Mouse (Mus musculus): ENCODE results near the gene Slc2a10.

DNA sequence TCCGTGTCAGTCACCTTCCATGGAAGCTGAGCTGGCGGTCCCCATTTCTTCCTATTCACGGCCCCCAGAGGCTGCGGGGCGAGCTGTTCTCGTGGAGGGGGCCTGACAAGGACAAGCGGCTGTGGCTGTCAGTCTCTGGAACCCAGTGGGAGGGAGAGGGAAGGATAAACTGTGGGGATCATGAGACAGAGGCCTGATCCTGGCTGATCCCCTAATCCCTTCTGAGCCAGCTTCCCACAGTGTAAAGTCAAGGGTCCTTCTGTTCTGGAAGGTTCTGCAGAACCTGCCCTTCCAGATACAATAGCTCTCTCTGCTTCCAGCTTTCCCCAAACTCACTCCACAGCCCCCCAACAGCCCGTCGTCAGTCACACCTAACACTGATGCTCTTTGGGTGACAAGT is 50.5 kb downstream of the Slc2a10 start:
- TF ChIP-seq MYOD1 (IDR thresholded peaks at IDR 0.05; ENCODE audit: control insufficient read depth in 1 of 3, insufficient read length in 2 of 3, low read depth in 2 of 3) = no peak
- no peak for TF ChIP-seq POLR2A (IDR thresholded peaks at IDR 0.05; ENCODE audit: insufficient read length, low read depth)
- TF ChIP-seq POLR2AphosphoS2 (IDR thresholded peaks at IDR 0.05; ENCODE audit: insufficient read length, low read depth) = no peak
- TF ChIP-seq MYOG (IDR thresholded peaks at IDR 0.05; ENCODE audit: control insufficient read depth in 1 of 3, insufficient read depth in 1 of 3, insufficient read length in 2 of 3, low read depth in 2 of 3) = no peak
- no peak for TF ChIP-seq TCF12 (IDR thresholded peaks at IDR 0.05; ENCODE audit: insufficient read depth, poor library complexity, severe bottlenecking)
- no peak for TF ChIP-seq E2F4 (IDR thresholded peaks at IDR 0.05; ENCODE audit: insufficient read depth)
- TF ChIP-seq USF1 (IDR thresholded peaks at IDR 0.05; ENCODE audit: low read depth) = no peak
- TF ChIP-seq SRF (IDR thresholded peaks at IDR 0.05; ENCODE audit: control insufficient read depth, insufficient read length, low read depth) = no peak
- no peak for TF ChIP-seq MAX (IDR thresholded peaks at IDR 0.05; ENCODE audit: low read depth)
- TF ChIP-seq REST (IDR thresholded peaks at IDR 0.05; ENCODE audit: insufficient read depth, insufficient read length) = no peak
- TF ChIP-seq CEBPB (IDR thresholded peaks at IDR 0.05; ENCODE audit: insufficient read depth, poor library complexity, severe bottlenecking) = no peak
- no peak for TF ChIP-seq TCF3 (IDR thresholded peaks at IDR 0.05; ENCODE audit: insufficient read length, low read depth)

Data from myocyte (in vitro differentiated cells).